Mouse (Mus musculus): ENCODE data around the gene Pou2f3. TPM values are rescaled to one million over a fixed set of nuclear protein-coding genes. Genes with fewer than 3 reads are reported as not detected.

Pou2f3 gene
- polyA plus RNA-seq, 1 experiment from 2014 or later, result not detected

- Histone ChIP-seq H3K27me3 (ENCODE audit: control insufficient read depth, insufficient read depth, low read depth, low read length) (no peaks in the 10 kb centered on the region), H3K27ac (ENCODE audit: low read length) (no peak overlapping the region), H3K4me2 (ENCODE audit: low read length) (no peak overlapping the region), H3K9me3 (replicated peaks; ENCODE audit: control insufficient read depth, low read length, poor library complexity, severe bottlenecking) (no peaks in the 10 kb centered on the region), H3K4me3 (ENCODE audit: low read depth, low read length) (no peak overlapping the region), H3K9ac (ENCODE audit: low read depth, low read length) (no peak overlapping the region), H3K4me1 (ENCODE audit: control insufficient read depth, insufficient read depth, low read length) (peaks cover 19% of the 10 kb centered on the region), H3K36me3 (ENCODE audit: control insufficient read depth, insufficient read depth, low read length) (no peaks in the 10 kb centered on the region)
- WGBS, result 94% methylated on average over 3 of the region's 3 CpGs
- no peak for ATAC-seq
These were observed 112.2 kb downstream of the Pou2f3 start for GRCm38 (mm10) chr9:43097801-43098557.

GRCm38 (mm10) chr9:43096337-43096736, 113.8 kb downstream of the Pou2f3 start:
- Histone ChIP-seq H3K4me1 (ENCODE audit: control insufficient read depth, insufficient read depth, low read length) (peaks cover 7% of the 10 kb centered on the region; the same call in 1 of the 2 replicates), H3K4me2 (ENCODE audit: low read length) (no peak overlapping the region)
- no peak for ATAC-seq

GRCm38 (mm10) chr9:43094828-43095227, 115.3 kb downstream of the Pou2f3 start:
- 92% methylated on average over 4 of the region's 4 CpGs for WGBS

More at GRCm38 (mm10) chr9:43096337-43096736, 113.8 kb downstream of the Pou2f3 start:
- Histone ChIP-seq H3K4me3 (ENCODE audit: low read depth, low read length) (no peak overlapping the region), H3K27ac (ENCODE audit: low read length) (no peak overlapping the region), H3K36me3 (ENCODE audit: control insufficient read depth, insufficient read depth, low read length) (no peaks in the 10 kb centered on the region), H3K9ac (ENCODE audit: low read depth, low read length) (no peak overlapping the region), H3K27me3 (ENCODE audit: control insufficient read depth, insufficient read depth, low read depth, low read length) (no peaks in the 10 kb centered on the region), H3K9me3 (replicated peaks; ENCODE audit: control insufficient read depth, low read length, poor library complexity, severe bottlenecking) (no peaks in the 10 kb centered on the region)

GRCm38 (mm10) chr9:43093803-43094202, 116.4 kb downstream of the Pou2f3 start:
- no peak overlapping the region for H3K4me2 ChIP-seq (ENCODE audit: low read length)
- no peaks in the 10 kb centered on the region for H3K9me3 ChIP-seq (replicated peaks; ENCODE audit: control insufficient read depth, low read length, poor library complexity, severe bottlenecking)
- 71% methylated on average over 3 of the region's 3 CpGs for WGBS
- H3K27ac ChIP-seq (ENCODE audit: low read length), result no peak overlapping the region
- no peak for ATAC-seq
- no peaks in the 10 kb centered on the region for H3K36me3 ChIP-seq (ENCODE audit: control insufficient read depth, insufficient read depth, low read length)
- H3K4me1 ChIP-seq (ENCODE audit: control insufficient read depth, insufficient read depth, low read length), result 0 out of 2 replicates have a peak, but pooled peaks cover 2% of the 10 kb centered on the region
- H3K27me3 ChIP-seq (ENCODE audit: control insufficient read depth, insufficient read depth, low read depth, low read length), result no peaks in the 10 kb centered on the region
- no peak overlapping the region for H3K4me3 ChIP-seq (ENCODE audit: low read depth, low read length)
- no peak overlapping the region for H3K9ac ChIP-seq (ENCODE audit: low read depth, low read length)

More at GRCm38 (mm10) chr9:43094828-43095227, 115.3 kb downstream of the Pou2f3 start:
- ATAC-seq, result no peak
- Histone ChIP-seq H3K4me1 (ENCODE audit: control insufficient read depth, insufficient read depth, low read length) (0 out of 2 replicates have a peak, but pooled peaks cover 2% of the 10 kb centered on the region), H3K4me2 (ENCODE audit: low read length) (no peak overlapping the region), H3K9ac (ENCODE audit: low read depth, low read length) (no peak overlapping the region), H3K4me3 (ENCODE audit: low read depth, low read length) (no peak overlapping the region), H3K27me3 (ENCODE audit: control insufficient read depth, insufficient read depth, low read depth, low read length) (no peaks in the 10 kb centered on the region), H3K36me3 (ENCODE audit: control insufficient read depth, insufficient read depth, low read length) (no peaks in the 10 kb centered on the region), H3K27ac (ENCODE audit: low read length) (no peak overlapping the region), H3K9me3 (replicated peaks; ENCODE audit: control insufficient read depth, low read length, poor library complexity, severe bottlenecking) (no peaks in the 10 kb centered on the region)

GRCm38 (mm10) chr9:43085686-43086285, 124.4 kb downstream of the Pou2f3 start:
- Histone ChIP-seq H3K27me3 (ENCODE audit: control insufficient read depth, insufficient read depth, low read depth, low read length) (no peaks in the 10 kb centered on the region), H3K36me3 (ENCODE audit: control insufficient read depth, insufficient read depth, low read length) (no peaks in the 10 kb centered on the region), H3K9ac (ENCODE audit: low read depth, low read length) (no peak overlapping the region), H3K27ac (ENCODE audit: low read length) (no peak overlapping the region), H3K4me1 (ENCODE audit: control insufficient read depth, insufficient read depth, low read length) (no peaks in the 10 kb centered on the region), H3K9me3 (replicated peaks; ENCODE audit: control insufficient read depth, low read length, poor library complexity, severe bottlenecking) (no peaks in the 10 kb centered on the region), H3K4me2 (ENCODE audit: low read length) (no peak overlapping the region), H3K4me3 (ENCODE audit: low read depth, low read length) (no peak overlapping the region)
- no peak for ATAC-seq
- WGBS, result 98% methylated on average over 1 of the region's 1 CpGs

- no peak overlapping the region for H3K4me2 ChIP-seq (ENCODE audit: low read length)
- ATAC-seq, result no peak
- WGBS, result 80% methylated on average over 7 of the region's 7 CpGs
- no peak overlapping the region for H3K4me3 ChIP-seq (ENCODE audit: low read depth, low read length)
- no peaks in the 10 kb centered on the region for H3K27me3 ChIP-seq (ENCODE audit: control insufficient read depth, insufficient read depth, low read depth, low read length)
- H3K27ac ChIP-seq (ENCODE audit: low read length), result no peak overlapping the region
- H3K9ac ChIP-seq (ENCODE audit: low read depth, low read length), result no peak overlapping the region
- 0 out of 2 replicates have a peak, but pooled peaks cover 2% of the 10 kb centered on the region for H3K4me1 ChIP-seq (ENCODE audit: control insufficient read depth, insufficient read depth, low read length)
- no peaks in the 10 kb centered on the region for H3K9me3 ChIP-seq (replicated peaks; ENCODE audit: control insufficient read depth, low read length, poor library complexity, severe bottlenecking)
- H3K36me3 ChIP-seq (ENCODE audit: control insufficient read depth, insufficient read depth, low read length), result no peaks in the 10 kb centered on the region
These were observed 125.4 kb downstream of the Pou2f3 start for GRCm38 (mm10) chr9:43084496-43085362.

GRCm38 (mm10) chr9:43083441-43084055, 126.6 kb downstream of the Pou2f3 start:
- no peak overlapping the region for H3K27ac ChIP-seq (ENCODE audit: low read length)
- H3K4me2 ChIP-seq (ENCODE audit: low read length), result no peak overlapping the region
- H3K4me3 ChIP-seq (ENCODE audit: low read depth, low read length), result no peak overlapping the region
- H3K36me3 ChIP-seq (ENCODE audit: control insufficient read depth, insufficient read depth, low read length), result no peaks in the 10 kb centered on the region
- H3K27me3 ChIP-seq (ENCODE audit: control insufficient read depth, insufficient read depth, low read depth, low read length), result no peaks in the 10 kb centered on the region
- WGBS, result 24% methylated on average over 7 of the region's 7 CpGs
- ATAC-seq, result no peak
- H3K9me3 ChIP-seq (replicated peaks; ENCODE audit: control insufficient read depth, low read length, poor library complexity, severe bottlenecking), result no peaks in the 10 kb centered on the region
- 0 out of 2 replicates have a peak, but pooled peaks cover 2% of the 10 kb centered on the region for H3K4me1 ChIP-seq (ENCODE audit: control insufficient read depth, insufficient read depth, low read length)
- no peak overlapping the region for H3K9ac ChIP-seq (ENCODE audit: low read depth, low read length)

GRCm38 (mm10) chr9:43078711-43079110, 131.5 kb downstream of the Pou2f3 start:
- Histone ChIP-seq H3K4me3 (ENCODE audit: low read depth, low read length) (no peak overlapping the region), H3K4me1 (ENCODE audit: control insufficient read depth, insufficient read depth, low read length) (0 out of 2 replicates have a peak, but pooled peaks cover 2% of the 10 kb centered on the region), H3K27ac (ENCODE audit: low read length) (no peak overlapping the region), H3K9me3 (replicated peaks; ENCODE audit: control insufficient read depth, low read length, poor library complexity, severe bottlenecking) (no peaks in the 10 kb centered on the region), H3K27me3 (ENCODE audit: control insufficient read depth, insufficient read depth, low read depth, low read length) (no peaks in the 10 kb centered on the region), H3K36me3 (ENCODE audit: control insufficient read depth, insufficient read depth, low read length) (no peaks in the 10 kb centered on the region), H3K4me2 (ENCODE audit: low read length) (no peak overlapping the region), H3K9ac (ENCODE audit: low read depth, low read length) (no peak overlapping the region)
- WGBS, result 94% methylated on average over 3 of the region's 3 CpGs
- no peak for ATAC-seq
